Mouse (Mus musculus): ENCODE data around the gene Frs3.

GRCm38 (mm10) chr17:47738879-47739798 lies 50.3 kb downstream of the Frs3 start:
- TF ChIP-seq POLR2A (IDR thresholded peaks at IDR 0.05; ENCODE audit: extremely low read depth, insufficient read depth, low read length) (no peak), CTCF (IDR thresholded peaks at IDR 0.05; ENCODE audit: low read depth, low read length) (no peak)

Measured in liver, adult 2 months (tissue).